14 mouse cellular contexts compared by ENCODE assay signal in genomic region chr4:136895861-136896260, GRCm38 (mm10). TPM values are rescaled to one million over a fixed set of nuclear protein-coding genes. Genes with fewer than 3 reads are reported as not detected.
DNase-seq lines count a peak whose midpoint lies in the region; ATAC-seq and TF ChIP-seq lines count a peak whose summit lies in the region.
"Had no signal": no experiment of that assay in that cellular context is flagged by ENCODE, and none has a peak within 500 bp of the region (broad histone marks: within the 10 kb centered on the region; RNA-seq: fewer than 3 reads in every experiment).

No protein-coding gene starts in this region.

- H3K4me3 ChIP-seq in liver, adult 2 months (ENCODE audit: insufficient read depth, low read depth, low read length) = peak overlapping the region; percentile 34
- no peak overlapping the region for H3K4me3 ChIP-seq in liver, embryonic 11.5 days (ENCODE audit: low read depth, low read length)
- no peak overlapping the region; the same call in 1 of the 2 replicates for H3K4me3 ChIP-seq in forebrain, embryonic 12.5 days (replicated peaks)
- H3K4me3 ChIP-seq in limb, embryonic 10.5 days = 0 out of 2 replicates have a peak overlapping the region, but pooled peaks have one; percentile 15
- H3K4me3 ChIP-seq in neural tube, embryonic 15.5 days (replicated peaks) = no peak overlapping the region
- H3K4me3 ChIP-seq: heart, embryonic 13.5 days; left cerebral cortex, adult 2 months had no signal

- no peak for TF ChIP-seq CTCF in liver, adult 2 months (IDR thresholded peaks at IDR 0.05; ENCODE audit: low read depth, low read length)

- no peak overlapping the region for H3K9ac ChIP-seq in liver, adult 2 months (ENCODE audit: low read depth, low read length)
- no peak overlapping the region for H3K9ac ChIP-seq in liver, embryonic 11.5 days (ENCODE audit: low read depth, low read length)
- H3K9ac ChIP-seq in forebrain, embryonic 12.5 days = peak overlapping the region; percentile 9; the same call in 1 of the 2 replicates
- no peak overlapping the region for H3K9ac ChIP-seq in neural tube, embryonic 15.5 days (replicated peaks)
- H3K9ac ChIP-seq: heart, embryonic 13.5 days had no signal

- ATAC-seq in liver, embryonic 11.5 days (replicated peaks; ENCODE audit: low FRiP score) = no peak
- ATAC-seq in forebrain, embryonic 12.5 days (ENCODE audit: low FRiP score) = no peak; the same call in 1 of the 2 replicates
- no peak for ATAC-seq in neural tube, embryonic 15.5 days (ENCODE audit: low FRiP score)

- no peaks in the 10 kb centered on the region for H3K27me3 ChIP-seq in liver, adult 2 months (ENCODE audit: control insufficient read depth, insufficient read depth, low read length)
- peaks cover 27% of the 10 kb centered on the region for H3K27me3 ChIP-seq in liver, embryonic 11.5 days (replicated peaks; ENCODE audit: control insufficient read depth, insufficient read depth, low read length)
- H3K27me3 ChIP-seq in forebrain, embryonic 12.5 days = peaks cover 72% of the 10 kb centered on the region
- H3K27me3 ChIP-seq in limb, embryonic 10.5 days (ENCODE audit: low read depth, poor library complexity, severe bottlenecking) = peaks cover 86% of the 10 kb centered on the region
- peaks cover 46% of the 10 kb centered on the region for H3K27me3 ChIP-seq in neural tube, embryonic 15.5 days (replicated peaks)

- no peak overlapping the region for H3K4me2 ChIP-seq in liver, embryonic 11.5 days
- H3K4me2 ChIP-seq in forebrain, embryonic 12.5 days = peak overlapping the region; percentile 37
- peak overlapping the region; percentile 48 for H3K4me2 ChIP-seq in neural tube, embryonic 15.5 days
- H3K4me2 ChIP-seq: heart, embryonic 13.5 days had no signal

- no peak overlapping the region for H3K27ac ChIP-seq in liver, adult 2 months (replicated peaks; ENCODE audit: insufficient read depth, low read depth, low read length)
- H3K27ac ChIP-seq in liver, embryonic 11.5 days (ENCODE audit: low read depth, low read length) = no peak overlapping the region
- H3K27ac ChIP-seq in forebrain, embryonic 12.5 days = no peak overlapping the region
- H3K27ac ChIP-seq in limb, embryonic 10.5 days = no peak overlapping the region
- no peak overlapping the region for H3K27ac ChIP-seq in neural tube, embryonic 15.5 days (replicated peaks)
- H3K27ac ChIP-seq: heart, embryonic 13.5 days; left cerebral cortex, adult 2 months had no signal

- no peaks in the 10 kb centered on the region for H3K9me3 ChIP-seq in liver, embryonic 11.5 days (ENCODE audit: control insufficient read depth, low read length)
- no peaks in the 10 kb centered on the region for H3K9me3 ChIP-seq in forebrain, embryonic 12.5 days
- no peaks in the 10 kb centered on the region for H3K9me3 ChIP-seq in limb, embryonic 10.5 days (replicated peaks)
- no peaks in the 10 kb centered on the region for H3K9me3 ChIP-seq in neural tube, embryonic 15.5 days (replicated peaks)
- H3K9me3 ChIP-seq: heart, embryonic 13.5 days had no signal

- TF ChIP-seq POLR2A in liver, adult 2 months (IDR thresholded peaks at IDR 0.05; ENCODE audit: extremely low read depth, insufficient read depth, low read length) = no peak

- H3K79me2 ChIP-seq in liver, adult 2 months (ENCODE audit: control insufficient read depth, insufficient read depth, low read length) = no peaks in the 10 kb centered on the region

- H3K36me3 ChIP-seq in liver, adult 2 months (ENCODE audit: control insufficient read depth, insufficient read depth, low read length) = no peaks in the 10 kb centered on the region
- H3K36me3 ChIP-seq in liver, embryonic 11.5 days (ENCODE audit: control insufficient read depth, insufficient read depth, low read length) = no peaks in the 10 kb centered on the region
- no peaks in the 10 kb centered on the region for H3K36me3 ChIP-seq in forebrain, embryonic 12.5 days (replicated peaks)
- H3K36me3 ChIP-seq in limb, embryonic 10.5 days = no peaks in the 10 kb centered on the region
- no peaks in the 10 kb centered on the region for H3K36me3 ChIP-seq in neural tube, embryonic 15.5 days
- H3K36me3 ChIP-seq: heart, embryonic 13.5 days had no signal

- 21% methylated on average over 15 of the region's 15 CpGs for WGBS in liver, adult 2 months
- 7% methylated on average over 15 of the region's 15 CpGs for WGBS in liver, embryonic 11.5 days
- WGBS in forebrain, embryonic 12.5 days = 3% methylated on average over 15 of the region's 15 CpGs
- 7% methylated on average over 14 of the region's 15 CpGs for WGBS in limb, embryonic 10.5 days
- WGBS in neural tube, embryonic 15.5 days = 5% methylated on average over 15 of the region's 15 CpGs

- H3K4me1 ChIP-seq in liver, adult 2 months (ENCODE audit: control insufficient read depth, insufficient read depth, low read length) = no peaks in the 10 kb centered on the region
- H3K4me1 ChIP-seq in liver, embryonic 11.5 days (replicated peaks; ENCODE audit: control insufficient read depth, insufficient read depth, low read length) = no peaks in the 10 kb centered on the region
- peaks cover 12% of the 10 kb centered on the region for H3K4me1 ChIP-seq in forebrain, embryonic 12.5 days
- H3K4me1 ChIP-seq in limb, embryonic 10.5 days = peaks cover 8% of the 10 kb centered on the region
- H3K4me1 ChIP-seq in neural tube, embryonic 15.5 days = peaks cover 14% of the 10 kb centered on the region
- H3K4me1 ChIP-seq: heart, embryonic 13.5 days had no signal

- DNase-seq in liver, adult 2 months (ENCODE audit: extremely low read depth, low read depth, low spot score) = no peak
- no peak for DNase-seq in liver, embryonic 11.5 days (ENCODE audit: low spot score)
- DNase-seq in limb, embryonic 10.5 days (ENCODE audit: low spot score) = no peak
- DNase-seq in frontal cortex, postnatal 36 days (ENCODE audit: low spot score in 2 of 2) = no peak
- DNase-seq in ovary, postnatal 10 days (ENCODE audit: low spot score) = no peak
- DNase-seq: adrenal gland, adult 2 months; cerebellum, adult 9-11 months; lung, adult 2 months had no signal

RNA-seq across cellular contexts. Expression of gene C1qa, which starts 2.7 kb away (rescaled TPM):
- 76.5 and 86.2 TPM in 2 replicates for total RNA-seq in liver, adult 2 months (2014; rRNA removed)
- polyA plus RNA-seq in liver, adult 2 months (2012; rRNA removed) = 47.3 and 76.4 TPM in 2 replicates
- 32.5 and 37.8 TPM in 2 replicates for polyA plus RNA-seq in liver, embryonic 11.5 days (2014; fragmentation: Nextera tagmentation; extraction: Ambion mirVana)
- 10.0 and 12.0 TPM in 2 replicates for polyA plus RNA-seq in forebrain, embryonic 12.5 days (2016; fragmentation: Nextera tagmentation; extraction: Ambion mirVana)
- polyA plus RNA-seq in limb, embryonic 10.5 days (2016; fragmentation: Nextera tagmentation; extraction: Ambion mirVana) = 2.4 and 3.8 TPM in 2 replicates
- polyA plus RNA-seq in neural tube, embryonic 15.5 days (2015; fragmentation: Nextera tagmentation; extraction: Ambion mirVana) = 33.7 and 40.5 TPM in 2 replicates
- total RNA-seq: ES-E14; monocyte, adult 5-6 weeks had no signal

RNA-seq across cellular contexts. Expression of gene C1qc, which starts 3.0 kb away (rescaled TPM):
- 82.9 and 89.6 TPM in 2 replicates for total RNA-seq in liver, adult 2 months (2014; rRNA removed)
- 66.3 and 104 TPM in 2 replicates for polyA plus RNA-seq in liver, adult 2 months (2012; rRNA removed)
- 40.4 and 42.0 TPM in 2 replicates for polyA plus RNA-seq in liver, embryonic 11.5 days (2014; fragmentation: Nextera tagmentation; extraction: Ambion mirVana)
- 9.5 and 10.2 TPM in 2 replicates for polyA plus RNA-seq in forebrain, embryonic 12.5 days (2016; fragmentation: Nextera tagmentation; extraction: Ambion mirVana)
- polyA plus RNA-seq in limb, embryonic 10.5 days (2016; fragmentation: Nextera tagmentation; extraction: Ambion mirVana) = 2.8 and 5.9 TPM in 2 replicates
- polyA plus RNA-seq in neural tube, embryonic 15.5 days (2015; fragmentation: Nextera tagmentation; extraction: Ambion mirVana) = 28.4 and 29.0 TPM in 2 replicates
- total RNA-seq: ES-E14; monocyte, adult 5-6 weeks had no signal

RNA-seq across cellular contexts. Expression of gene C1qb, which starts 9.9 kb away (rescaled TPM):
- total RNA-seq in liver, adult 2 months (2014; rRNA removed) = 64.7 and 68.4 TPM in 2 replicates
- 56.7 and 88.8 TPM in 2 replicates for polyA plus RNA-seq in liver, adult 2 months (2012; rRNA removed)
- polyA plus RNA-seq in liver, embryonic 11.5 days (2014; fragmentation: Nextera tagmentation; extraction: Ambion mirVana) = 77.7 and 81.2 TPM in 2 replicates
- polyA plus RNA-seq in forebrain, embryonic 12.5 days (2016; fragmentation: Nextera tagmentation; extraction: Ambion mirVana) = 16.0 and 18.8 TPM in 2 replicates
- 10.6 TPM in 2 replicates for polyA plus RNA-seq in limb, embryonic 10.5 days (2016; fragmentation: Nextera tagmentation; extraction: Ambion mirVana)
- polyA plus RNA-seq in neural tube, embryonic 15.5 days (2015; fragmentation: Nextera tagmentation; extraction: Ambion mirVana) = 62.0 and 62.4 TPM in 2 replicates
- total RNA-seq: ES-E14; monocyte, adult 5-6 weeks had no signal

Comparison
In these comparisons a context has a peak if more than half of its experiments do, and no peak if none do; other contexts are left out.
1. H3K4me3 ChIP-seq: peak in liver, adult 2 months (single experiment) and limb, embryonic 10.5 days (single experiment); none in liver, embryonic 11.5 days (single experiment), forebrain, embryonic 12.5 days (single experiment) and neural tube, embryonic 15.5 days (single experiment).